Mouse (Mus musculus) thymus, postnatal 0 days (tissue): Measurements from ENCODE around the gene Tmem274. TPM values are rescaled to one million over a fixed set of nuclear protein-coding genes. Genes with fewer than 3 reads are reported as not detected.

Experiments
- DNase-seq: peaks from one replicate; pipeline ENCODE4 v3.0.0-alpha.2; 2015; ENCODE audit warnings: low spot score
- polyA plus RNA-seq: library from polyadenylated mRNA; unstranded; fragments of >200 nt; fragmentation: Nextera tagmentation; extraction: Ambion mirVana; gene quantifications from 2 replicates; pipeline ENCODE4 v1.2.1, GENCODE M21; 2015

Gene Tmem274
- polyA plus RNA-seq, 1 experiment from 2014 or later: 0.31 TPM

- no peak for DNase-seq
These were observed 44.1 kb downstream of the Tmem274 start for GRCm38 (mm10) chr4:149521258-149521657.

- no peak for DNase-seq
These were observed 46.8 kb downstream of the Tmem274 start for GRCm38 (mm10) chr4:149523961-149524360.

DNA sequence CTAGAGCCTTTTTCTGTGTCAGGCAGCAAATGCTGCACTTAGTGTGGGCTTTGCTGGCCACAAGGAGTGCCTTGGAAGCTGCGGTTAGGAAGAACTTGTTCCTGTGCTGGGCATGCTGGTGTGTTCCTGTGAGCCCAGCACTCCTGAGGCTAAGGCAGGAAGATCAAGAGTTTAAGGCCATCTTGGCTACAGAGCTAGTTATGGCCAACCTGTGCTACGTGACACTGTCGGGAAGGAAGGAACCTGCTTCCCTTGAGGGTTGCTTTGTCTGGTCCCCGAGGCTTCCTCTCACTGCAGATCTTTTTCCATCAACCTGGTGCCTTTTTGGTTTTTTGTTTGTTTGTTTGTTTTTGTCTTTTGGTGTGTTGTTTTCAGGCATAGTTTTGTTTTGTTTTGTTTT, 48.0 kb downstream of the Tmem274 start:
- no peak for DNase-seq

DNA sequence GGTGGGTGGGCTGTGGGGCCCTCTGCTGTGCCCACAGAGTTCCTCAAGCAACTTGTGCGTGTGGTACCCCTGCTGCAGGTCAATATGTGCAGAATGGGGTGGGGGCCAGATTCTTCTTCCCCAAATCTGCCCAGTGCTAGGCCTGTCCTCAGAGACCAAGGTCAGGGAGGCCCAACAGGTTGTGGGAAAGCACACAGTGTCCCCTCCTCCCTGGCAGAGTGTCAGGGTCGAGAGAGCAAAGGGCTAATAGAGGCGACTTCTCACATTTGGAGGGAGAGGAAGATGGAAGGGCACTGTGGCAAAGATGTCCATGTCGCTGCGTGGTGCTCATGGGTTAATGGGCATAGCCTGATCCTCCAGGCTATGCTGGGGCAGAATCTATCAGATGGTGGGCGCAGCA, 48.6 kb downstream of the Tmem274 start:
- no peak for DNase-seq

DNA sequence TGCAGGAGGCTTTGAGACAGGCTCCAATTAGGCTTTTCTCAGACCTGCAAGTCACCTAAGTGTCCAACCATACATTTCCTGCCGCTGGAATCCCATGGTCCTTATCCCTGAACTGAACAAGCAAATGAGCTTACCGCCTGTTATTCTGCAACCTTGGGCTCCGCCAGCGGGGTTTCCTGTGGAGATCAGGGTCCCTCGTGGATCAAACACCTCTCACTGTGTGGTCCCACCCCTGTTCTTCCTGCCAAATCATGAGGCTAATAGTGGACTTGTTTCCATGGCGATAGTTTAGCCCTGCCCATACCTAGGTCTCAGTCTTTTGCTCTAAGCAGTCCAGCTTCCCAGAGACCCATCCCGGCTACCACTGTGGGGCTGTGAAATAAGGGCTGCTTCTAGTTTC, 49.2 kb downstream of the Tmem274 start:
- no peak for DNase-seq

DNA sequence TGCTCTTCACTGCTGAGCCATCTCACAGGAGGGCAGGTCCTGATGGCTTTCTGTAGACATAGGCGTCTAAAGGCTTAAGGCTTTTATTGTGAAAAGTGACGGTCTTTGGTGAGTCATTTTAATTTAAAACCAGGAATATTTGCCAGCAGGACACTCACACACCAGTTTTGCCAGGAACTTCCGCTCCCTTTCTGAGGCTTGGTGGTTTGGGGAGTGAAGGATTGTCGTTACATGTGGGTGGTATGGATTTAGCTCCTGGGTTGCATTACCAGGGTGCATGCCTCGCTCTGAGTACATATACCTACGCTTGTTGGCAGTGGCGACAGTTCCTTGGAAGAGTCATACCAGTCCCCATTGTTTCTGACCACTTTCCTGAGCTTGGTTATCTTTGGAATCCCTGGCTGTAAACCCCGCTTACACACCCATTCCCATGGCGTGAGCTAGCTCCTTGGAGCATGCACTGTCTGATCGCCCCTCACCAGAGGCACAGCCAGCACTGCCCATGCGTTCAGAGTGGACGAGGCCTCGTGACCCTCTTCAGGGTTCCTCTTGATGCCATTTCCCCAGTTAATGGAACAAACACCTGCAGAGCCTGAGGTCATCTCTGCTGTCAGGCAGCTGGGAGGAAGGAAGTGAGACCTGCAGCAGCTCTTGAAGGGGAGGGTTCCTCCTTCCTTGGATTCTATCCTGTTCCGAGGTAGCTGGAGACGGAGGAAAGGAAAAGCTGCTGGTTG, 50.6 kb downstream of the Tmem274 start:
- no peak for DNase-seq

DNA sequence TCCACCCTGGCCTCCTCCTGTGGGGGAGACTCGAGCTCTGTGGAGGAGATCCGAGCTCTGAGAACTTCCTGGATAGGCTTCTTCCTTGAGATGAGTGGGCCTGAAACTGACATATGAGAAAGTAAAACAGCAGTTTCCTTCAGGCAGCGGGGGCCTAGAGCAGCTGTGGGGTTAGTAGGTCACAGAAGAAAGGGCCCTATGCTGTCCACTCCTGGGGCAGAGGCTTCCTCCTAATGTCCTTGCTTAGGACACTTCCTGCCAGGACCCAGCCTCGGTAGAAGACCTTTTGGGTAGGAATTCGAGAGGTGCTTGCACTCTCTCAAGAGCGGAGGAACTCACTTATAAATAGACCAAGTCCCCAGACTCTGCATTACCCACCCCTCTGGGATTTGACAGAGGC, 52.5 kb downstream of the Tmem274 start:
- no peak for DNase-seq

Other genes starting within 250 kb of the Tmem274 start
- 9.8 and 10.5 TPM in 2 replicates for gene Kif1b, start 169.7 kb upstream of the Tmem274 start, polyA plus RNA-seq
- 27.3 and 28.5 TPM in 2 replicates for gene Ube4b, start 50.6 kb upstream of the Tmem274 start, polyA plus RNA-seq
- 12.6 and 18.0 TPM in 2 replicates for gene Rbp7, start 22.4 kb upstream of the Tmem274 start, polyA plus RNA-seq
- 13.4 and 15.3 TPM in 2 replicates for gene Nmnat1, start 7.8 kb downstream of the Tmem274 start, polyA plus RNA-seq
- 62.8 and 66.6 TPM in 2 replicates for gene Lzic, start 7.9 kb downstream of the Tmem274 start, polyA plus RNA-seq
- gene Ctnnbip1, start 40.9 kb downstream of the Tmem274 start, polyA plus RNA-seq: 25.6 and 28.3 TPM in 2 replicates
- gene Clstn1, start 109.1 kb downstream of the Tmem274 start, polyA plus RNA-seq: 20.4 and 21.1 TPM in 2 replicates
- 27.5 and 31.2 TPM in 2 replicates for gene Pik3cd, start 225.2 kb downstream of the Tmem274 start, polyA plus RNA-seq